Mouse (Mus musculus) 3T3-L1 (cell line): ENCODE measurements around the gene BC005561.
"Not testable (repeated sequence)": the region's sequence is repeated elsewhere in the genome, so short reads cannot be mapped to it uniquely, and the experiment has no call there.

Experiments used
- DNase-seq: peaks from one replicate; pipeline ENCODE4 v3.0.0-alpha.2; 2015; ENCODE audit warnings: low read depth, low spot score

BC005561 gene

DNA sequence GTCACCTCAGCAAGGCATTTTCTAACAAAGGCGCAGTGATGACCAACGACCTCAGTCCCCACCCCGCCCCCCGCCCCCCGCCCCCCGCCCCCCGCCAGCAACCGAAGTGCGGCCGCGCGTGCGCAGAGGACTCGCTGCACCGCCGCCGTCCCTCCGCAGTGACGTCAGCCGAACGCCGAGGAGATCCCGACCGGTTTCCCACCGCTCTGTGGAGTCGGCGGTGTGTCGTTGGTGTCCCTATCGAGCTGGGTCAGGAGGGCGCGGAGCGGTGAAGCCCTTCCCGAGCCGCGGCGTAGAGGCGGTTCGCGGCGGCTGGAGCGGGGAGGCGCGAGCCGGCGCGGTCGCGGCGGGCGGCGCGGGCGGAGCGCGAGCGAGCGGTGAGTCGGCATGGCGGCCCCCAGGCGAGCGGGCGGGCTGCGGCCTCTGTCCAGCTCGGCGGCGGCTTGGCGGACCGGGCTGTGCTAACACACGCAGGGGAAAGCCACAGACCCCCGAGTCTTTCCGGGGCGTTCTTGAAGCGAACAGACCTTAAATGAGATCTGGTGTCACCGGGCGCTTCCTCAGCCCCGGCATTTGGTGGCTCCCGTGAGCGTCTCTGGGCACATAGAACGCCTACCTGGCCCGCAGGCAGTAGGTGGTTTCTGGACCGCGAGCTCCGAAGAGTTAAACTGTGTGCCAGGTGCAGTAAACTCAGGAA lies at the start of gene BC005561:
BC005561 (plus strand) TSS at position 158 of the 697 bp plus-strand sequence.
- peak; percentile 80 for DNase-seq

DNA sequence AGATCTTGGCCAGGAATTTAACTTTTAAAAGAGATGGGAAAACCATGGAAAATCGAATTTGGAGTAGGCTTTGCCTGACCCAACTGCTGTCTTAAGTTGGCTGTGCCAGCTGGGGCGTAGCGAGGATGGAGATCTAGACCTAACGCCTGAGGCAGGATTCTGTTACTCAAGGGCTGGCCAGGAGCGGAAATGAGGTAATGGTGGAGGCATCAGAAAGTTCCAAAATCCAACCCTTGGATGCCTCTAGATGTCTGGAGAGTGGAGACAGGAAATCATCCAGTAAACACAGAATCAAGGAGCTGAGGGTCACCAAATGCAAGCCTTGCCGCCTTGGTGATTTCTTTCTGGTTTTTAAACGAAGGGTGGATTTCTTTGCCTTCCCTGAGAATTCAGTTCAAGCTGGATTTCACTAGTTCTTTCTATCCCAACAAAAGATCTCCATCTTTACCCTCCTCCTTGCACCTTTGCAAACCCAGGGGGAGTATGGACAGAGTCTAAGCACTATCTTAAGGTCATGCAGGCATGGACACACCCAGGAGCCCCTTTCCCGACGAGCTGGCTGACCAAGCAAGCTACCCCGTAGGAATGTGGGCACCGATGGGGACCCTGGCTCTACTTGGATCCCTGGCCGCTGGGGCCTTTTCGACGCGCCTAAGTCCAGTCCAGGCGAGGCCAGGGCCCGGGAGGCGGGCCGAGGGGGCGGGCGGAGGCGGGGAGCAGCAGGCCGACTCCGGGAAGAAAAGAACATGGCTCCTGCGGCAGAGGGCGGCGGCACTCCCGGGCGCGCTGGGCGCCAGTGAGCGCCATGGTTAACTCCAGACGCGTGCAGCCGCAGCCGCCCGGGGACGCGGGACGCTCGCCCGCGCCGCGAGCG lies 49.1 kb upstream of the BC005561 start, which contains the start of gene Pkd2:
Pkd2 (plus strand) TSS at position 619 of the 874 bp plus-strand sequence.
- DNase-seq: peak; percentile 86

GRCm38 (mm10) chr5:104459706-104460455 lies 48.3 kb upstream of the BC005561 start:
- DNase-seq: peak; percentile 88

GRCm38 (mm10) chr5:104460456-104460838 lies 47.7 kb upstream of the BC005561 start:
- no peak for DNase-seq

GRCm38 (mm10) chr5:104460856-104461255 lies 47.3 kb upstream of the BC005561 start:
- peak; percentile 47 for DNase-seq

- DNase-seq: peak; percentile 78
These were observed 42.9 kb upstream of the BC005561 start for GRCm38 (mm10) chr5:104465279-104465678.

GRCm38 (mm10) chr5:104465731-104466130 lies 42.4 kb upstream of the BC005561 start:
- peak; percentile 56 for DNase-seq

- DNase-seq: no peak
These were observed 41.3 kb upstream of the BC005561 start for GRCm38 (mm10) chr5:104466816-104467215.

- DNase-seq: no peak
These were observed 39.6 kb upstream of the BC005561 start for GRCm38 (mm10) chr5:104468586-104468985.

DNA sequence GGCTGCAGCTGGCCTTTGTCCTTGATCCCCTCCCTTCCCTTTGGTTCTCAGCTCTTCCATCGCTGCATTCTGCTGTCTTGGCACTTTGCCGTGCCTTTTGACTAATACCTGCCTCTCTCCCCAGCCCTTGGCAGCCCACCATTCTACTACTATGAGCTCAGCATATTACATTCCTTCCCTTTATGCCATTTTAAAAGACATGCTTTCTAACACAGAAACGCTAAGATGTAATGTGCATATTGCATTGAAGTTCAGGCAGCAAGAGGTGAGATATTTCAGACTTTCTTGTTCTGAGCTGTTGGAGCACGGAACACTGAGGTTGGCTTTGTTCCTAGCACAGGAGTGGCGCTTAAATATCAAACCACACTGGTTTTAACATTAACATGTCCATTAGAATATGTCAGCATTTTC lies 37.2 kb upstream of the BC005561 start:
- DNase-seq: peak; percentile 40

DNA sequence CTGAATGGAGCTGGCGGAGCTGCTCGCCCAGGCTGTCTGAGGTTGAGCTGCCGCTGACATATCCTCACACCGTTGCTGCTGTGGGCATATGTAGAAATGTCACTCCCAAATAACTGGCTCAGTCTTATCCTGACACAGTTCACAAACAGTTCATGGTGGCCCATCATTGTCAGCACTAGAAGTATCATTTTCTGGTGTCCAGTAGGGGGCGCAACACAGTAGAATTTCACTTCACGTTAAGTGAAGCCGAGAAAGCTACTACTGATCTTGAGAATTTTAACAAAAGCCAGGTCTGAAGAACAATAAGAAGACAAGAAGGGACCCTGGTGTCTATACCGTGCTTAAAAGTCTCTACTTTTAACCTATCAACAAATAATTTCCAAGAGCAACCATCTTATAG lies 35.8 kb upstream of the BC005561 start:
- DNase-seq: peak; percentile 50

GRCm38 (mm10) chr5:104480367-104480766 lies 27.8 kb upstream of the BC005561 start:
- no peak for DNase-seq

GRCm38 (mm10) chr5:104482856-104483255 lies 25.3 kb upstream of the BC005561 start:
- DNase-seq: no peak

DNA sequence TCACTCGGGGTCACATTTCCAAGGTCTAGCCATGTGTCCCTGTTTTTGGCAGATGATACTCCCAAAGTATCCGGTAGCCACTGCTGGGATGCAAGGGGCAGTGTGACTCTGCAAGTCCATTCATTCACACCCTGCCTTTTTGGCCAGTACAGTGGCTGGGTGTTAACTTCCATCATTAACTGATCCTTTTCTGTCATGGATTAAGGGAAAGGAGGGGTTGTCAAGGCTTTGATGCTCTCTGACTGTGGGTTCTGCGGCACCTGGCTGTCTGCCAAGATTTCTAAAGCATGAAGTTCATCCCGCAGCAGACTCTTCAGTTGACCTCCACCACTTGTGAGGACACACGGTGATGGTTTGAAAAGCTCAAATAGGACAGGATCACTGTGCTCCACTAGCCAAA lies 16.6 kb upstream of the BC005561 start:
- no peak for DNase-seq

DNA sequence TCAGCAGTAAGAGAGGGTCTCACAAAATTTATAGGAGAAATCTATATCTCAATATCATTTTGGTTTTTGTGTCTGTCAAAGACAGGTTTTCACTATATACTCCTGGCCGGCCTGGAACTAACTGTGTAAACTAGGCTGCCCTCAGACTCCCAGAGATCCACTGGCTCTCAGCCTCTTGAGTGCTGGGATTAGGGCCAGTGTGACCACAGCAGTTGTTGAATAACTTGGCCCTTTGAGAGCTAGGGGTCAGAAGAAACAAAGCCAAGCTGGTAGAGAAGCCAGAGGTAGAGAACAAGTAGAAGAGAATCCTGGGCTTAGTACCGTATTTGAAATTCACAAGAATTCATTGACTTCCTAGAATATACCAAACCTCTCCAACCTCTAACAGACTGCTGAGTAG lies 3.3 kb upstream of the BC005561 start:
- DNase-seq: no peak

GRCm38 (mm10) chr5:104507829-104508194 lies 340 bp upstream of the BC005561 start:
- DNase-seq: no peak

DNA sequence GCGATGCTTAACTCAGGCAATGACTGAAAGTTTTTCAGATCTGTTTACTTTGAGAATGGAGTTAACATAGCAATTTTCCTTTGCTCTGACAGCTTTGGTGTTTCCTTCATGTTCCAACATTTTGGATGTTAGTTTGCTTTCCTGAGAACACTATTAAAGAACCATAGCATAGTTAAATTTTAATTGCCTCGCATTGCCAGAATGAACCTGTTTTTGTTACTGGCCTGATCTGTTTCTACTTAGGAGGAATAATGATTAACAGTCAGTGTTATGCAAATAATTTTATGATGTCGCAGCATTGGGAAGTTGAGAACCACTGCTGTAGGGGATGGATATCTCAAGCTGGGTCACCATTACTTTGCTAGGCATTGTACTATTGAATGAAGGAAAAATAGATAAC lies 3.1 kb downstream of the BC005561 start:
- no peak for DNase-seq

DNA sequence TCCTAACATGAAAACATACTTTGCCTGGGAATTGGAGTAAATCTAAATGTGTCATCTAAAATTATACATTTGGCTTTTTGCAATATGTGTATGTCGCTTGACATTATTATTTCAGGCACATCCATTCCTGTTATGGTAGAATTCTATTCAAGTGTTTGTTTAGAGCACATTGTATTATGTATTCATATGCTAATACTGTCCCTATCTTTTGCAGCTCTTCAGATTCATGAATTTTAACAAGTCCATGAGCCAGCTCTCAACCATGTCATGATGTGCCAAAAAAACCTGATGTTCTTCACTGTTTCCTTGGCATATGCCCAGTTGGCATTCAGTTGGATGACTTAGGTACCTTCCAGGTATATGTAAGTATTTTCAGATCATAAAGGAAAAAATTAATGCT lies 30.5 kb downstream of the BC005561 start:
- DNase-seq: no peak

- DNase-seq: no peak
These were observed 31.2 kb downstream of the BC005561 start for GRCm38 (mm10) chr5:104539331-104539730.

GRCm38 (mm10) chr5:104568079-104568478 lies 59.9 kb downstream of the BC005561 start:
- not testable (repeated sequence) for DNase-seq

DNA sequence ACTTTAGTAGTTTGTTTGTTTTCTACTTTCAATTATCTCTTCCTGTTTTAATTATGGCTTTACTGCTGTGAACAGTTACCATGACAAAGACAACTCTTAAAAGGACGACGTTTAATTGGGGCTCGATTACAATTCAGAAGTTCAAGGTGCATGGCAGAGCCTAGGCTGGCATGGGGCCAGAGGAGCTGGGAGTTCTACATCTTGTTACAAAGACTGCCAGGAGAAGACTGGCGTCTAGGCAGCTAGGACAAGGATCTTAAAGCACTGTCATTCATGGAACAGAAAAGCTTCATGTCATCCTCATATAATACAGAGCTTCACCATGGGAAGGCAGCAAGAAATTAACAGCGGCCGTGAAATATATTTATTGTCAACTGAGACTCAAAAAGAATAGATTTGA lies 62.6 kb downstream of the BC005561 start:
- DNase-seq: peak; percentile 61
